Mouse (Mus musculus) monocyte, adult 5-6 weeks (primary cell): ENCODE measurements around the gene Apon. TPM values are rescaled to one million over a fixed set of nuclear protein-coding genes. Genes with fewer than 3 reads are reported as not detected.
A peak's percentile ranks its signal among the peaks of the same experiment; 100 is the strongest.
"Not testable (repeated sequence)": the region's sequence is repeated elsewhere in the genome, so short reads cannot be mapped to it uniquely, and the experiment has no call there.

ENCODE experiments used
- ATAC-seq: fragments of 153-309, 156-312 bp; replicated peaks from 2 replicates; pipeline ENCODE4 v1.8.0; 2017; ENCODE audit warnings: mild to moderate bottlenecking; ENCODE audit not compliant: low TSS enrichment, insufficient number of reproducible peaks, severe bottlenecking, poor library complexity, low FRiP score
- total RNA-seq: library from RNA; stranded (forward); fragments of 200-1000, 200-491, 200-594 nt; gene quantifications from 3 replicates; pipeline ENCODE4 v1.2.3, GENCODE M21; 2017

Apon gene
- total RNA-seq, result not detected in 3 replicates

DNA sequence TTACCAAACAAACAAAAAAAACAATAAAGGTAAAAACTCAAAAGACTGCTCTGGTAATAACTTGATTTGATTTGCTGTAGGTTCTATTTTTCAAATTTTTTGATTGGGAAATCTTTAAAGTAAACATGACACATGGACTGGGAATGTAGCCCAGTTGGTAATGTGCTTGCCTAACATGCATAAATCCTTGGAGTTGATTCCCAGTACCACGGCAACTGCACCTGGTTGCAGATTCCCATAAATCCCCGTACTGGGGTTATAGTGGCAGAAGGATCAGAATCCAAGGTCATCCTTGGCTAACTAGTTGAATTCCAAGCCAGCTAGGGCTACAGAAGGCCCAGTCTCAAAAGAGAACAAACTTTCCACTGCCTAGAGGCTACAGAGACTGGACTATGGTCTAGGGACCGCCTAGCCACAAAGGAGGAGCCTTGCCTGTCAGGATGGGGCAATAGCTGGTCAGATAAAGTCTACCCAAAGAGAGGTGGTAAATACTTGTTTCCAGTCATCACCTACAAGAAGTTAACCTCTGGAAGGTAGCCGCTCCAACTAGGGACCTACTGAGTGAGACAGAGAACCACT, at the start of gene Apon:
TSS of gene Apon (plus strand) at position 420 of the 579 bp plus-strand sequence.
- ATAC-seq, result no peak

DNA sequence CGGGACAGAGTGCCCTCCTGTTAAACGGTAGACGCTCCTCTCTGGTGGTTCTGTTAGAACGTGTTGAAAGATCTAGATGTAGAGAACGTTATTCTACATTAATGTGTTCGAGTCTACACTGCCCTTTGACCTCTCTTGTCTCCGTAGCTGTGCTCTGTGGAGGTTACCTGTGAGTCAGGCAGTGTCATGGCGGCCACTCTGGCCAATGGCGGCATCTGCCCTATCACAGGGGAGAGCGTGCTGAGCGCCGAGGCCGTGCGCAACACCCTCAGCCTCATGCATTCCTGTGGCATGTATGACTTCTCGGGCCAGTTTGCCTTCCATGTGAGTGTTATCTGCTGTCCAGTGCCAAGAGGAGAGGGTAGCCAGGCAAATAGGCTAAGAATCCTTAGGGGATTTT, 49.0 kb upstream of the Apon start:
- no peak for ATAC-seq

DNA sequence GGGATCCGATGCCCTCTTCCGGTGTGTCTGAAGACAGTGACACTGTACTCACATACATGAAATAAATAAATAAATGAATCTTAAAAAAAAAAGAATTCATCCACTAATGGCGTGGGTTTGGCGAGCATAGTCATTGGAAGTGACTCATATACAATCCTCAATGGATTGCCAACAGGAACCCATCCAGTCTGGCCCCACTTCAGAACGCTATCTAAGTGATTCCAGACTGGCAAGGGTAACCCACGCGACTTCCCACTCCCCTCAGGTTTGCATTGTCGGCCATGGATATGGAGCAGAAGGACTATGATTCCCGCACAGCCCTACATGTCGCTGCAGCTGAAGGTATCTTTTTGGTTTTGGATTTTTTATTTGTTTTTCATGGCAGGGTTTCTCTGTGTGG, 45.6 kb upstream of the Apon start:
- ATAC-seq, result no peak

DNA sequence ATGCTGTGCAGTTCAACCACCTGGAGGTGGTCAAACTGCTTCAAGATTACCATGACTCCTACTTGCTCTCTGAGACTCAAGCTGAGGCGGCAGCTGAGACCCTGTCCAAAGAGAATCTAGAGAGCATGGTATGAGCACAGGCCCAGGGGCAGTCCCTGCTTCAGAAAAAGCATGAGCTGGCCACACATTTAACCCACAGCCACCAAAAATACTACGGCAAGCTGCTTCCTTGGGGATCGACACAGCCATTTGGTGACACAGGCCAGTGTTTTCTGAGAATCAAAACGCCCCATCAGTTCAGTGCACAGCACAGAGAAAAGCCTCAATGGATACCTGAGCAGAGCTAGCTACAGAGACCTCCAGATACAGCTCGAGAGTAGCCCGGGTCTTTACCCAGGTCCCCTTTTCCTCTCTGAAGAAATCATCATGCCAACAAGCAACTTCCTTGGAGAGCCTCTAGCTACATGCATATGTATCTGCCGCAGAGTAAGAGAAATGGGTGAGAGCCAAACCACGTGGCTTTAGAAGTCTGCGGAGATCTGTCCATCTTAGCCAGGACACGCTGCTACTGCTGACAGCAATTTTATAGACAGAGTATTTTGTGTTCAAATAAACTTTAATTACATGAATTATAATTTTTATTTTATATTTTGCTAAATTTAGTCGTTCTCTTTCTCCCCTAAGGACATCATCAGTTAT, 44.4 kb upstream of the Apon start:
- no peak for ATAC-seq

GRCm38 (mm10) chr10:128210131-128210530, 43.8 kb upstream of the Apon start:
- ATAC-seq, result no peak

- 0 out of 2 replicates have a peak, but pooled peaks have one; percentile 19 for ATAC-seq
Measured at GRCm38 (mm10) chr10:128210954-128211353, 42.9 kb upstream of the Apon start.

- peak; percentile 96 for ATAC-seq
Measured at GRCm38 (mm10) chr10:128211390-128212108, 42.3 kb upstream of the Apon start, which contains the start of gene Spryd4. Spryd4 (minus strand) TSS chr10:128211807.

DNA sequence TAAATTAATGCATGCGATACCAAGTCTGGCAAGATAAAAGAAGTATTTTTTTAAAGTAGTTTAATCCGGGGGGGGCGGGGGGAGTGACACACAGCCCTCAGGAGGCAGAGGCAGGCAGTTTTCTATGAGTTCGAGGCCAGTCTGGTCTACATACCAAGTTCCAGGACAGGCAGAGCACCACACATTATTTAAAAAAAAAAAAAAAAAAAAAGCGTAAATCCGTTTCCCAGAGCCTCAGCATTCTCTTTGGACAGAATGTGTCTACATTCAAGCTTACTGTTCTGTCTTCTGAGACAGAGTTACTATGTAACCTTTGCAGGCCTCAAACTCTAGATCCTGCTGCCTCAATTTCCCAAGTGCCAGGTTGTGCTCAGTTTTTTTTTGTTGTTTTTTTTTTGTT, 41.7 kb upstream of the Apon start:
- no peak for ATAC-seq

DNA sequence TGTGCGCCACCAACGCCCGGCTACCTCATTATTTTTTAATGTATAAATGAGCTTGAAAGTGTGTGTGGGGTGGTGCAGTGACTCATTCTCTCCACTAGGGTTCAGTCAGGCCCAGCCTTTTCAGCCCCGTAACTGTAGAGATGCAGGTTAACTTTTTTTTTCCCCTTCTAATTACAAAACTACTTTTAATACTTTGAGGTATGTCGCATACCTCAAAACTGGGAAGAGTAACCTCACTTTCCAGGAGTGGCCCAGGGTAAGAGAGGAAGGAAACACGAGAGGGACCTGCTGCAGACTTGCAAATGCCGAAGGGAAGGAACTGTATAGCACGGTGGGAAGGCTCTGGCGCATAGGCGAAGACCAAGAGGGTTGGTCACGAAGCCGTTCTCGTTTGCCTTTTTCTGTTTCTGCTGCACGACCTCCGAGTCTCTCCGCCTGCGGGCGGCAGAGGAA, 41.0 kb upstream of the Apon start:
- peak; percentile 70 for ATAC-seq

DNA sequence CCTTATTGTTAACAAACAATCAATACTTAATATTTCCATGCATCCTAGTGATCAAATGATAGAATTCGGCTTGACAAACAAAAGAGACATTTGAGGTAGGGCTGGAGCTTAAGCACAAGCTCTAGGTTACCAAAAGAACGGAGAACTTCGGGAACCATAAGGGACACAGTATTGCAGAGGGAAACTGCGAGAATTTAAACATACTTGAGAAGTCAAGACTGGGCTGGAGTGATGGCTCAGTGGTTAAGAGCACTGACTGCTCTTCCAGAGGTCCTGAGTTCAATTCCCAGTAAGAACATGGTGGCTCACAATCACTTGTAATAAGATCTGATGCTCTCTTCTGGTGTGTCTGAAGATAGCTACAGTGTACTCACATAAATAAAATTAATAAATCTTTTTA, 39.8 kb upstream of the Apon start:
- not testable (repeated sequence) for ATAC-seq

DNA sequence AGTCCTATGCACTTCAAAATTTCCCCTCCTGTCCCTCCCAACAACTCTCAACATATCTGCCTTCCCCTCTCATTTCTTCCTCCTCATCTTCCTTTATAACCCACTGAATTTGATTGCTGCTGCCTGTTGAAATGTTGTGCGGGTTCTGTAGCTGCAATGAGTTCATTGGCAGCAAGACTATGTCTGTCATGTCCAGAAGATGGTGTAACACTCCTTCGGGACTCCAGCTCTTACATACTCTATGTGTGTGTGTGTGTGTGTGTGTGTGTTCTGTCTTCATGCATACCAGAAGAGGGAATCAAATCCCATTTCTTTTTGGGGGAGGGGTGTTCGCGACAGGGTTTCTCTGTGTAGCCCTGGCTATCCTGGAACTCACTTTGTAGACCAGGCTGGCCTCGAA, 38.9 kb upstream of the Apon start:
- no peak for ATAC-seq

DNA sequence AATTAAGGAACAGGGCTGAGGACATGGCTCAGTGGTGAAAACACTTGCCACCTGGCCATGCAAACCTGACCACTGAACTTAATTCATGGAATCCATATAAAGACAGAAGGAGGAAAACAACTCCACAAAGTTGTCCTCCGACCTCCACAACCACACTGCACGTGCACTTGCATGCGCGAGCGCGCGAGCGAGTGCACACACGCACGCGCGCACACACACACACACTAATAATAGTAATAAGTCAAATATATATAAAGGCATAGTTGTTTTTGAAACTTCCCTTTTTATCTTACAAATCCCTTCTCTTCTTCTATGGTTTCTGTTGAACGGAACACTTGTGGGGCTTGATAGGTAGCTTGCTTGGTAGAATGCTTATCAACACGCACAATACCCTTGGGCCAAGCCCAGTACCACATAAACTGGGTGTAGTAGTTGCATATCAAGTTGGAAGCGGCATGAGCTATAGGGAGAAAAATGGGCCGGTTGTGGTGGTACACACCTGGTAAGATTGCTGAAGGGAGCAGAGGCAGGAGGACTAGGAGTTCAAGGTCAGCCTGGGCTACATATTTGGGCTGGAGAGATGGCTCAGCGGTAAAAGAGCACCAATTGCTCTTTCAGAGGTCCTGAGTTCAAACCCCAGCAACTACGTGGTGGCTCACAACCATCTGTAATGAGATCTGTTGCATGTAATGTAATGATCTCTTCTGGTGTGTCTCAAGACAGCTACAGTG, 35.3 kb upstream of the Apon start:
- ATAC-seq, result no peak

DNA sequence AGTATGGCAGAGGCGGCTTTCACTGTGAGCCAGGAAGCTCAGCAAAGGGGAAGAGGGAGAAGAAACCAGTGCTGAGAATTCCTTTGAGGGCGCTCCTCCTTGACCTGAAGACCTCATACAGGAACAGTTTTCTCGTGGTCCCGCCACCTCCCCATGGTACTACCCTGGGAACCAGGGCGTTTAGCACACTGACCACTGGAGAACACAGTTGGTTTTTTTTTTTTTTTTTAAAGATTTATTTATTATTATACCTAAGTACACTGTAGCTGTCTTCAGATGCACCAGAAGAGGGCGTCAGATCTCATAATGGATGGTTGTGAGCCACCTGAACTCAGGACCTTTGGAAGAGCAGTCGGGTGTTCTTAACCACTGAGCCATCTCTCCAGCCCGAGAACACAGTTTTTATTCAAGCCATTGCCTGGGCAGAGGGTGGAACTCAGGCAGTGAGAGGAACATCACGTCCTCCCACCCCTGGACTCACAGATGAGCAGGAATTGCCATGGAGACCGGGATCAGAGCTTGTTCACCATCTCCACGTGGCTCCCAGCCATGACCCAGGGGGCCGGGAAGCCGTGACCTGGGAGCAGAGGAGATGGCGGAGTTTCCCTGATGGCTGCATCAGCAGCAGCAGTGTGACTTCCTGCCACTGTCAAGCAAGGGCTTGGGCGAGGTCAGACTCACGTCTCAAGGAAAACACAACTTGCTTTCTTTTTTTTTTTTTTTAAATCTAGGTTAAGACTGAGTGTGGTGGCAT, 32.2 kb upstream of the Apon start:
- ATAC-seq, result no peak

- ATAC-seq, result no peak
Measured at GRCm38 (mm10) chr10:128225064-128225463, 28.8 kb upstream of the Apon start.

DNA sequence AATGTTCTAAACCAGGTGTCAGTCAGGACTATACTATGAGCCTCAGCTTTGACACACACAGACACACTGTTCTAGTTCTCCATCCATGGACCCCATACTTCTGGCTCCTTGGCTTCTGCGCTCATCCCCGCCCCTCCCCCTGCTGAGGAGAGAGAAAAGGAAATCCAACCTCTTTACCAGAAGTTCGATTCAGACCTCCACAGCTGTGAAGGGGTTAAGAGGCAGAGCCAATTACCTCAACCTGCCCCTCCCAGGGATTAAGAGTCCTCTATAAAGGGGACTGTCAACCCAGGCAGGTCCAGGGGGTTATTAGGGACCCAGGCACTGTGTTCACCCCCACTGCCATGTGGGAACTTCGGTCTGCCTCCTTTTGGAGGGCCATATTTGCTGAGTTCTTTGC, 28.4 kb upstream of the Apon start, which contains the start of gene Mip:
TSS of gene Mip (plus strand) at position 301 of the 400 bp plus-strand sequence.
- no peak for ATAC-seq

DNA sequence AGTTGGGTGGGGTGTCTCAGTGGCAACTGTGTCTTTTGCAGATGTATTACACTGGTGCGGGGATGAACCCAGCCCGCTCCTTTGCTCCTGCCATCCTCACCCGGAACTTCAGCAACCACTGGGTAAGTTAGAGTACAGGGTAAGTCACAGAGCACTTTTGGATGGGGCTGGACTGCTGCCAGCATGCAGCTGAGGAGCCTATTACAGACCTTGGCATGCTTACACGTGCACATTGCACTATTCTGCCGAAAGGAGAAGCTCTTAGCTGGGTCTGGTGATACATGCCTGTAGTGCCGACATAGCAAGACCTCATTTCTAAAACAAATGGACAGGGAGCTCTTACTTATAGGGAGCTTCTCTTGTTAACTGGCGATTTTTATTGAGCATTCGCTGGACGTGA, 26.3 kb upstream of the Apon start:
- ATAC-seq, result no peak

GRCm38 (mm10) chr10:128228009-128228408, 25.9 kb upstream of the Apon start:
- ATAC-seq, result no peak

- ATAC-seq, result no peak
Measured at GRCm38 (mm10) chr10:128230582-128230981, 23.3 kb upstream of the Apon start.
